Mouse (Mus musculus) lung, embryonic 15.5 days (tissue): Measurements from ENCODE around the gene Arhgap15. TPM values are rescaled to one million over a fixed set of nuclear protein-coding genes. Genes with fewer than 3 reads are reported as not detected.

Experiments used
- ATAC-seq: fragments of 200-750 bp; cut with Nextera tagmentation; 2 replicates; pipeline ENCODE4 v1.8.0; 2017; ENCODE audit warnings: moderate number of reproducible peaks, borderline replicate concordance; ENCODE audit not compliant: low FRiP score, low TSS enrichment; ENCODE audit errors: extremely low read depth
- H3K27ac ChIP-seq: fragments of 300-500 bp; sonication (generic); 2 replicates; pipeline ENCODE4 v1.5.1; 2015; ENCODE audit warnings: moderate library complexity, mild to moderate bottlenecking, inconsistent platforms
- H3K27me3 ChIP-seq: fragments of 300-500 bp; sonication (generic); 2 replicates; pipeline ENCODE4 v1.6.1; 2015; ENCODE audit warnings: inconsistent platforms
- H3K36me3 ChIP-seq: fragments of 300-500 bp; sonication (generic); 2 replicates; pipeline ENCODE4 v1.6.1; 2015; ENCODE audit warnings: inconsistent platforms
- H3K4me1 ChIP-seq: fragments of 300-500 bp; sonication (generic); 2 replicates; pipeline ENCODE4 v1.6.1; 2015; ENCODE audit warnings: inconsistent platforms
- H3K4me2 ChIP-seq: fragments of 300-500 bp; sonication (generic); 2 replicates; pipeline ENCODE4 v1.6.1; 2015; ENCODE audit warnings: inconsistent platforms, mild to moderate bottlenecking, moderate library complexity
- H3K4me3 ChIP-seq: fragments of 300-500 bp; sonication (generic); 2 replicates; pipeline ENCODE4 v1.5.1; 2015; ENCODE audit warnings: mild to moderate bottlenecking, inconsistent platforms
- H3K9ac ChIP-seq: fragments of 300-500 bp; sonication (generic); 2 replicates; pipeline ENCODE4 v1.6.1; 2015; ENCODE audit warnings: inconsistent platforms
- H3K9me3 ChIP-seq: fragments of 300-500 bp; sonication (generic); 2 replicates; pipeline ENCODE4 v1.6.1; 2016; ENCODE audit warnings: inconsistent platforms
- WGBS: fragments of 180-500 bp; shearing (Covaris S2); methylation state at CpG from one replicate; pipeline ENCODE4 v1.1.7; 2015; 5-methylcytosine and 5-hydroxymethylcytosine counted together
- polyA plus RNA-seq: library from polyadenylated mRNA; unstranded; fragments of >200 nt; fragmentation: Nextera tagmentation; extraction: Ambion mirVana; gene quantifications from 2 replicates; pipeline ENCODE4 v1.2.1, GENCODE M21; 2015

Arhgap15 gene
- polyA plus RNA-seq, 1 experiment from 2014 or later, result 2.4 TPM

DNA sequence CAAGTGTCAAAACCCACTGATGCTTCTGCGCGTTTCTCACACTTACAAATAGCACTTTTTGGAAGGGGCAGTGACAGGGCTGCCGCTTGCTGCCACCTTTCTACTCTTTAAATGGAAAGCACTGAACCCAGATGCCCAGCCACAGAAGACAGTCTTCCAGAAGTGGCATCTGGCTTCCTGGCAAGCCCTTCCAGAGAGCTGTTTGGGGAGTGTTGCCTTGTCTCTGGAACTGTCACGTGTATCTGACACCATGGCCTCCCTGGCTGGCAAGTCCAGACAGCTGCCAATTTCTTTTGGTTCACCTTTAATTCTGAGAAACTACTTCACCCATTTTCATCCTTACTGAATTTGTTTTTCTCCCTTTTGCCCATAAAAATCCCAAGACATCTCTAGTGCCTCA, 584.7 kb downstream of the Arhgap15 start:
- WGBS, result 76% methylated on average over 4 of the region's 4 CpGs
- no peaks in the 10 kb centered on the region for H3K9me3 ChIP-seq
- H3K27me3 ChIP-seq, result no peaks in the 10 kb centered on the region
- no peak for ATAC-seq
- no peak overlapping the region for H3K9ac ChIP-seq
- peaks cover 5% of the 10 kb centered on the region; the same call in 1 of the 2 replicates for H3K4me1 ChIP-seq
- no peak overlapping the region for H3K27ac ChIP-seq
- no peak overlapping the region for H3K4me3 ChIP-seq
- H3K4me2 ChIP-seq, result no peak overlapping the region
- no peaks in the 10 kb centered on the region for H3K36me3 ChIP-seq

GRCm38 (mm10) chr2:44334006-44334405, 585.4 kb downstream of the Arhgap15 start:
- Histone ChIP-seq H3K9me3 (no peaks in the 10 kb centered on the region), H3K27me3 (no peaks in the 10 kb centered on the region), H3K36me3 (no peaks in the 10 kb centered on the region), H3K4me2 (no peak overlapping the region), H3K9ac (no peak overlapping the region), H3K27ac (no peak overlapping the region), H3K4me3 (no peak overlapping the region), H3K4me1 (peaks cover 5% of the 10 kb centered on the region; the same call in 1 of the 2 replicates)
- WGBS, result 53% methylated on average over 3 of the region's 3 CpGs
- no peak for ATAC-seq

- H3K27me3 ChIP-seq, result no peaks in the 10 kb centered on the region
- no peaks in the 10 kb centered on the region for H3K9me3 ChIP-seq
- peaks cover 5% of the 10 kb centered on the region; the same call in 1 of the 2 replicates for H3K4me1 ChIP-seq
- H3K9ac ChIP-seq, result no peak overlapping the region
- 39% methylated on average over 2 of the region's 2 CpGs for WGBS
- H3K4me2 ChIP-seq, result no peak overlapping the region
- ATAC-seq, result peak; percentile 62
- H3K27ac ChIP-seq, result no peak overlapping the region
- no peak overlapping the region for H3K4me3 ChIP-seq
- no peaks in the 10 kb centered on the region for H3K36me3 ChIP-seq
Observed at GRCm38 (mm10) chr2:44334517-44334916, 585.9 kb downstream of the Arhgap15 start.

DNA sequence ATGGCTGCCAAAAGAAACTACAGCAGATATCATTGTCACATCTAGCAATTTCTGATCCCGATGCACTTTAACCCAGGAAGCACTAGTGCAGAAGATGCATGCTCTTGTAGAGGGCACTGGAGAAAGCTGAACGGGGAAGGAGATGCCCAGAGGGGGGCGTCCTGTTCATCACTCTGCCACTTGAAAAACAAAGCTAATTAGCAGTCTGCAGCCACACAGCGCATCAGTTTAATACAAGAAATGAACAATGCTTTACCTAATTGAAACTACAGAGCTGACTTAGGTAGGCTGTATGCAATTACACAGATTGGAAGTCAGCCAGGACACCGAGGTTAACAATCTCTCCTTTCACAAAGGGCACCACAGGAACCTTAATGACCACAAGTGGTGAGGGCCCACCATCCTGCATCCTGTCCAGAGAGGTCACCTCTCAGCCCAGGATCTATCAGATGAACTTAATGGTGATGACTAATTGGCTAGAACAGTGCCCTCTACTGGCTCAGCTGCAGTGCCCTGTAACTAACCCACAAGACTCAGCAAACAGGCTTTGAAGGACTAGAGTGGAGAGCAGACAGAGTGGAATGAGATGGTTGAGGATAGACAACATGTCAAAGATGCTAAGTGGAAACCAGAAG, 588.2 kb downstream of the Arhgap15 start:
- no peaks in the 10 kb centered on the region for H3K9me3 ChIP-seq
- peaks cover 5% of the 10 kb centered on the region; the same call in 1 of the 2 replicates for H3K4me1 ChIP-seq
- no peak overlapping the region for H3K27ac ChIP-seq
- no peak overlapping the region for H3K4me3 ChIP-seq
- no peaks in the 10 kb centered on the region for H3K36me3 ChIP-seq
- H3K4me2 ChIP-seq, result no peak overlapping the region
- H3K27me3 ChIP-seq, result no peaks in the 10 kb centered on the region
- H3K9ac ChIP-seq, result no peak overlapping the region
- ATAC-seq, result no peak
- WGBS, result 77% methylated on average over 5 of the region's 5 CpGs

DNA sequence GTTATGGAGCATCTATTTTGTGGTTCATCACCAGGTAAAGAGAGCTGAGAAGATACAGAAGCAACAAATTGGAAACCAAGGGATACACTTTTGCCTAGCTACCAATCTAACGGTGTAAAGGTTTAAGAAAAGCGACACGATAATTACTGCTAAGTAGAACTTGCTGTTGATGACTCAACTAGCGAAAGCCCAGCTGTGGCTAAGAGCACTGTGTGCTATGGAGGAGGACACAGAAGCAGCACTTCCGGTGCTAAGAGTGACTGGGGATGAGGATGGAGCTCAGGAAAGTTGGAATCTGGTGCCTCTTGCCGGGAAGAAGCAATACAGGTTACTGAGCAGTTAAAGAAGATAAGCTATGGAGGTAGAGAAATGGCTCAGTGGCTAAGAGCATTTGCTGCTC, 589.8 kb downstream of the Arhgap15 start:
- Histone ChIP-seq H3K9me3 (no peaks in the 10 kb centered on the region), H3K27ac (no peak overlapping the region), H3K4me3 (no peak overlapping the region), H3K9ac (no peak overlapping the region), H3K4me2 (no peak overlapping the region), H3K4me1 (peaks cover 5% of the 10 kb centered on the region; the same call in 1 of the 2 replicates), H3K36me3 (no peaks in the 10 kb centered on the region), H3K27me3 (no peaks in the 10 kb centered on the region)
- no peak for ATAC-seq
- WGBS, result 91% methylated on average over 6 of the region's 6 CpGs

- H3K36me3 ChIP-seq, result no peaks in the 10 kb centered on the region
- 73% methylated on average over 10 of the region's 10 CpGs for WGBS
- ATAC-seq, result no peak
Observed at GRCm38 (mm10) chr2:44341091-44341571, 592.5 kb downstream of the Arhgap15 start.

DNA sequence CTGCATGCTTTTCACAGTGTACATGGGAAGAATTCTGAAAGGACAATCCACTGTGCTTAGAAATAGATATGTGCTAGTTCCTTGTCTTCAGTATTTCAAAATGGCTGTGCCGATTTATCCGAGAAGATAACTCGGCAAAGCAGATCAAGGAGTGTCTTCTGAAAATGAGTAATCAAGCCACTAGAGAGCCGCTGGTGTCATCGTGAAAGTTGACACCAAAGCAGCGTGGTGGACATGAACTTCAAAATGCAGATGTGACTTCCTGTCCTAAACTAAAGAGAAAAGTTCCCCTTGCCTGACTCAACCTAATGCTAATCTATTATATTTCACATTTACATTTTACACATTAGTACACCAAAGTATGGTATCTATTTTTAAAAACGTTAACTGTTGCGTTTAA, 596.2 kb downstream of the Arhgap15 start:
- 86% methylated on average over 8 of the region's 8 CpGs for WGBS
- no peaks in the 10 kb centered on the region for H3K36me3 ChIP-seq

More at GRCm38 (mm10) chr2:44341091-44341571, 592.5 kb downstream of the Arhgap15 start:
- no peak overlapping the region for H3K27ac ChIP-seq
- peaks cover 5% of the 10 kb centered on the region; the same call in 1 of the 2 replicates for H3K4me1 ChIP-seq
- no peak overlapping the region for H3K4me2 ChIP-seq
- H3K9ac ChIP-seq, result no peak overlapping the region
- H3K4me3 ChIP-seq, result no peak overlapping the region
- H3K27me3 ChIP-seq, result no peaks in the 10 kb centered on the region
- H3K9me3 ChIP-seq, result no peaks in the 10 kb centered on the region

DNA sequence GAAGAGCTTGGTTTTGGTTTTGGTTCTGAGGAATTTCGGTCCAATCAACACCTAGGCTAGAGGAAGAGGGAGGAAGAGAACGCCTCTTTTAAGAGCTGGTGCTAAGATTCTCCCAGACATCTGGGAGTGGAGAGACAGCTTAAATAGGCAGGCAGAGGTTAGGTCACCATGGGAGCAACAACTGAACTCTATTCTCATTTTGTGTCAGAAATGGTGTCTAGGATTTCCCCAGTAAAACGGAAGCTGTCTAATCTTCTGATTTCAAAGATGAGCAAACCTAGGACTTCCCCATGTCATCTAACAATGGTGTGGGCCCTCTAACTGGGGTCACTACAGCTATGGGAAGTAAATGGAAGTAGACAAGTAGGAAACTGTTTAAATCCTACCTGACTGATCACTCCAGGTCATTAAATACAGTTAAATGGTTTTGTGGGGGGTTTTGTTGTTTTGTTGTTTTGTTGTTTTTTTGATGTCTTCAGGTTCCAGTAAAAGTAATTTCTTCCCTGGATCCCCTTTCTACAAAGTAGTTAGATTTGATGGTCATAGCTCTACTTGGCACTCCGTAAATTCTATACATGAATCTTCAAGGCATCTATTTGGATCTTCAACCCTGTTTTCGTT, 596.8 kb downstream of the Arhgap15 start:
- Histone ChIP-seq H3K36me3 (no peaks in the 10 kb centered on the region), H3K9me3 (no peaks in the 10 kb centered on the region), H3K4me3 (no peak overlapping the region), H3K27ac (no peak overlapping the region), H3K4me2 (no peak overlapping the region), H3K27me3 (no peaks in the 10 kb centered on the region), H3K9ac (no peak overlapping the region), H3K4me1 (no peaks in the 10 kb centered on the region)
- no peak for ATAC-seq
- 87% methylated on average over 5 of the region's 5 CpGs for WGBS

More for the DNA sequence above, 596.2 kb downstream of the Arhgap15 start:
- H3K27ac ChIP-seq, result no peak overlapping the region
- no peaks in the 10 kb centered on the region for H3K27me3 ChIP-seq
- no peak for ATAC-seq
- no peak overlapping the region for H3K9ac ChIP-seq
- no peaks in the 10 kb centered on the region for H3K9me3 ChIP-seq
- no peaks in the 10 kb centered on the region for H3K4me1 ChIP-seq
- H3K4me3 ChIP-seq, result no peak overlapping the region
- H3K4me2 ChIP-seq, result no peak overlapping the region

DNA sequence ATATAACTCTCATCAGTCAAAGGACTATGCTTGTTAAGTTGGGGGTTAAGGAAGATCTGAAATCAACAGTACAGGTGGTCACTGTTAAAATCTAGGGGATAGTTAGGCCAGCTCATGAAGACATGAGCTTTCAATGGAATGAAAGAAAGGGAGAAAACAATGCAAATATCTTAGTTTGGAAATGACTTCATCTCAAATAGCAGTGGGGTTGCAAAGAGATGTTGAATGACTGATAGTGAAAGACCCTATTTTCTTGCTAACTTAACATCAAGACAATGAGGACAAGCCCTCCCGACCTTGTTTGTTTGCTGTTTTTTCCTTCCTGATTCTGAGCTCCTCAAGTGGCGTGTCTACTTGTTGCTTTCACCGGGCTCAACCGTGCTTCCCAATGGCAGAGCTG, 597.6 kb downstream of the Arhgap15 start:
- H3K27ac ChIP-seq, result no peak overlapping the region
- no peaks in the 10 kb centered on the region for H3K36me3 ChIP-seq
- H3K4me1 ChIP-seq, result no peaks in the 10 kb centered on the region
- ATAC-seq, result no peak
- no peak overlapping the region for H3K9ac ChIP-seq
- 70% methylated on average over 4 of the region's 4 CpGs for WGBS
- H3K4me3 ChIP-seq, result no peak overlapping the region
- no peaks in the 10 kb centered on the region for H3K9me3 ChIP-seq
- no peaks in the 10 kb centered on the region for H3K27me3 ChIP-seq
- H3K4me2 ChIP-seq, result no peak overlapping the region

DNA sequence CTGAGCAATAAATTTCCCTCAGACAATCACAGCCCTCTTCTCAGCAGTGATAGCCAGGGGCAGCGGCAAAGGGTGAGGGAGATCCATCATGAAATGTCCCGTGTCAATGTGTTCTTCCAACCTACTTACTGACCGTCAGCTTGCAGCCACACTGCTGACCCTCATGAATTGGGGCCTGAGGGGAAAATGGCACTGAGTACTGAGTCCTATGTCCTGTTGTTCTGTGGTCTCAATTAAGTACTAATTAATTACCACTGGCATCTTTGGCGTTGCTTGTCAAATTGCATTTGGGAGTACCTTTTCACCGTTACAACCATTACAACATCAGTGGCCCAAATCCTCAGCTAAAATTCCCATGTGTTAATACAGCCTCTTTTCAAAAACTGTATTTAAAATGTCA, 599.2 kb downstream of the Arhgap15 start:
- Histone ChIP-seq H3K27me3 (no peaks in the 10 kb centered on the region), H3K9me3 (no peaks in the 10 kb centered on the region), H3K9ac (no peak overlapping the region), H3K4me1 (no peaks in the 10 kb centered on the region), H3K4me2 (no peak overlapping the region), H3K36me3 (no peaks in the 10 kb centered on the region), H3K4me3 (no peak overlapping the region), H3K27ac (no peak overlapping the region)
- ATAC-seq, result no peak
- 72% methylated on average over 5 of the region's 5 CpGs for whole genome bisulfite sequencing

- Histone ChIP-seq H3K36me3 (no peaks in the 10 kb centered on the region), H3K27ac (no peak overlapping the region), H3K4me2 (no peak overlapping the region), H3K4me1 (no peaks in the 10 kb centered on the region), H3K9me3 (no peaks in the 10 kb centered on the region), H3K27me3 (no peaks in the 10 kb centered on the region), H3K9ac (no peak overlapping the region), H3K4me3 (no peak overlapping the region)
- no peak for ATAC-seq
- WGBS, result 89% methylated on average over 2 of the region's 2 CpGs
Observed at GRCm38 (mm10) chr2:44349101-44349500, 600.5 kb downstream of the Arhgap15 start.

- Histone ChIP-seq H3K27me3 (no peaks in the 10 kb centered on the region), H3K4me1 (peaks cover 5% of the 10 kb centered on the region; the same call in 1 of the 2 replicates), H3K9me3 (no peaks in the 10 kb centered on the region), H3K4me2 (no peak overlapping the region), H3K4me3 (no peak overlapping the region), H3K36me3 (no peaks in the 10 kb centered on the region), H3K27ac (no peak overlapping the region), H3K9ac (no peak overlapping the region)
- ATAC-seq, result no peak
- WGBS, result 37% methylated on average over 7 of the region's 7 CpGs
Observed at GRCm38 (mm10) chr2:44352885-44353284, 604.3 kb downstream of the Arhgap15 start.
